Mouse (Mus musculus) testis, adult 2 months (tissue): ENCODE data around the gene Pde2a.

Experiments used
- CTCF ChIP-seq: fragments of 200-500 bp; IDR thresholded peaks from 2 replicates; pipeline ENCODE4 v1.5.1; 2012; ENCODE audit warnings: low read depth, mild to moderate bottlenecking, inconsistent platforms, low read length, moderate library complexity; ENCODE audit not compliant: control insufficient read depth, insufficient read depth, insufficient replicate concordance
- POLR2A ChIP-seq: fragments of 200-500 bp; IDR thresholded peaks from 2 replicates; pipeline ENCODE4 v1.6.1; 2012; ENCODE audit warnings: low read depth, mild to moderate bottlenecking, inconsistent platforms, low read length, moderate library complexity; ENCODE audit not compliant: control insufficient read depth

DNA sequence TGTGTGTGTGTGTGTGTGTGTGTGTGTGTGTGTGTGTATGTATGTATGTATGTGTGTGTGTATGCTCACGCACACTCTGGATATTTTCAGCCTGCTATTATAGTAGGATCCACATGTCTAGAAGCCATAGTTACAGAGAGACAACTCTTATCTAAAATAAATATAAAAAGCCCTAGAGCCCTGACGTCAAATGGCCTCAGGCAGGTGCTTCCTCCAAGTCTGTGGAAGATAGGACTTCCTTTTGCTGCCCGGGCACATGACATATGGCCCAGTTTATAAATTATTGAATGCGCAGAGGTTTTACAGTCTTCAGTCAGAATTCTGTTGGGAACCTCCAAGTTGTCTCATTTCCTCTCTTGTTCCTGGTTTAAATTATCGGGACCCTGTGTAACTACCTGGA lies 119.2 kb downstream of the Pde2a start:
- TF ChIP-seq POLR2A (no peak), CTCF (no peak)
